Mouse (Mus musculus): ENCODE results near the gene U2af1.
"Not testable (repeated sequence)": the region's sequence is repeated elsewhere in the genome, so short reads cannot be mapped to it uniquely, and the experiment has no call there.

U2af1 gene

DNA sequence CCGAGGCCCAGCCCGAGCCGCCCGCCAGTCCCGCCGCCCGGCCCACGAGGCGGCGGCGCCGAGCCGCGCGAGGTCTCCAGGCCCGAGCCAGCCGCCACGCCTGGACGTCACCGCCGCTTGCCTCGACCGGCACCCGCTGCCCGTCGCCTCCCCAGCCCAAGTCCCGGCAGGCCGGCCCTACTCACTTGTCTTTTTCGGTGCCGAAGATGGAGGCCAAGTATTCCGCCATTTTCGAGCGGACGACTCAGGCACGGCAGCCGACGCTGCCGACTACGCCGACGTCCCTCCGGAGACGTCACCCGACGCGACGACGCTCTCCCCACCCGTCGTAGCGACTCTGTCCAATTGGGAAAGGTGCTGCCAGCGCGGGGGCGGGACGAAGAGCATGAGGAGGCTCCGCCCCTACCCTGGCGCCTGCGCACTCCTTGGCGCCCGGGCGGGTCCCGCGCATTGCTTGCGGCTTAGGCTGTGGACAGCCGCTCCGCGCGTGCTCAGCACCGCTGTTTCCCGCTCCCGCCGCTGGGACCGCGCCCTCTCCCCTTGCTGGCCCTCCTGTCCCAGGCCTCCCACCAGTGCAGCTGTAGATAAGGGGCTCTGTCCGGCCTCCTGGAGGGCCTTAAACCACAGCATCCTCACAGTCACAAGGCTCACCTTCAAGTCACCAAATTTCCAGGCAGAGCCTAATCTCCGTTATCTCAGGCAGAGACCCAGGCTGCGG lies at the start of gene U2af1:
TSS of gene U2af1 (minus strand) at position 425 of the 718 bp plus-strand sequence.
- peak; percentile 99 for DNase-seq (ENCODE audit: low read depth, low spot score)

DNA sequence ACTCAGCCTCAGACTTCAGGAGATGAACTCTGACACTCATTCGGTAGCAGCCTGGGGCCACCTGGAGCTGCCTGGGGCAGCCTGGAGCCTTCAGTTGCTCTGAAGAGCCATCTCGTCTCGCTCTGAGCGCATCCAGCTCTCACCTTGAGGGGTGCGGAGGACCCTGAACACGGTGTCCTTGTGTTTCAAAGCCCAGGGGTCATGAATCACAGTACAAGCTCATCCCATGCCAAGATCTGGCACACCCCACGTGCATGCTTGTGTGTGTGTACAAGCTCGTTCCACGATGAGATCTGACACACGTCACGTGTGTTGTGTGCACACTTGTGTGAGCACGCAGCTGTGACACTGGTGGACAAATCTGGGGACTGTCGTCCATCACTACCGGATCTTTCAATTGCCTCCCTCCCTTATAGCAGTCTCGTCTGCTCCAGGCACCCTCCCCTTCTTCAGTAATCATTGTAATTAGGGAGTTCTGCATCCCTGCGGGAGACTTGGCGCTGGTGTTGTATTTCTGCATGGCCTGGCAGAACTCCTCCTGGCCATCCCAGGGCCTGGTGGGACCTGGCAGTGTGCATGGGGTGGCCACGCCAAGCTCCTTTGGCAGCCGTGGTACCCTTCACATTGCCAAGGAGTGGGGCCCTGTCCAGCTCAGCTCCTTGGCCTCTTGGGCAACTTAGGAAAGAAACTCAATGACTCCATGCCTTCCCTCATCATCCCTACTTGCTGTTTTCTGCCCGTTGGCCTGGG lies 46.8 kb upstream of the U2af1 start:
- no peak for DNase-seq (ENCODE audit: low read depth, low spot score)

DNA sequence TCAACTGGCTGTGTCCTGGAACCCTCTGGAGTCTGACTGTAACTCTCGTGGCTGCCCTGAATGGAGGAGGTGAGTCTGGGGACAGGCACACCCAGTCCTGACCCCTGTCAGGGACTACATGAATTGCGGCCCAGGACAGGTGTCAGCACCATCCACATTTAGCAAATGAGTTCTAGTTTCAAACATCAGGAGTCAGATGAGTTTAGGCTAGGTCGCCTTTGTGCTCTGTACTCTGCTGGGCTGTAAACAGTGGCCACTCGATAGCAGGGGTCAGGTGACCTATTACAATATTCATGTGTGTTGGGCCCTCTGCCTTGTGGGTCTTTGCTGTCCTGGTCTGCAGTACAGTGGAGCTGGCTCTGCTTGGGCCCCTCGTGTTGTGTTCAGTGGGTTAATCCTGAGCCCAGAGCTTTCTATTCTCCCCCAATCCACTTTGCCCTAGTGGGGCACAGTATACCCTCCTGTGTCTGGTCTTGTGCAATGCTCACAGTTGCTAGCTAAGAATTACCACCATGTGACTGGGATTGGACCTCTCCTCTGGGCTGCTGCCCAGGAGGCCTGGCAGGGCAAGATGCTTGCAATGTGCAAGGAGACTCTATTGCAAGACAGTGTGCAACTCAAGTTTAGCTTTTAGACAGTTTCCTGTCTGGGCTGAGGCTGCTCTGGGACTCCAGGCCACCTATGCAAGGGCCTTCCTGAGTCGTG lies 44.7 kb upstream of the U2af1 start:
- DNase-seq (ENCODE audit: low read depth, low spot score), result no peak

DNA sequence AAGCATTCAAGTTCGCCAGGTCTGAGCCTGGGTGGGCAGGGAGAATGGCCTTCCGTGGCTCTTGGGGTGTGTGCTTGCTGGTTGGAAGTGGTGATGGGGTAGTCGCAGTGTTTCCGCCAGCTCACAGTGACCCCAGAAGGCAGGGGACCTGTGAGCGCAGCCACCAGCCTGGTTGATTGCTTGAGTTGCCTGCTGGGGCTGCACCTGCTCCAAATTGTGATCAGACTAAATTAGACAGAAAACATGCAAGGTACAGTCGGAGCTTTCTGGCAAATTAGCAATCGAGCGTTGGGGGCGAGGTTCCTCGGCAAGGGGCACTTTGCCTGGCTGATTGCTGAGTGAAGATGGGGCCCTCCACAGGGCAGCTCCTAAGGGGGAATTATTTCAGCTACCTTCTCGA lies 39.7 kb upstream of the U2af1 start:
- DNase-seq (ENCODE audit: low read depth, low spot score), result no peak

DNA sequence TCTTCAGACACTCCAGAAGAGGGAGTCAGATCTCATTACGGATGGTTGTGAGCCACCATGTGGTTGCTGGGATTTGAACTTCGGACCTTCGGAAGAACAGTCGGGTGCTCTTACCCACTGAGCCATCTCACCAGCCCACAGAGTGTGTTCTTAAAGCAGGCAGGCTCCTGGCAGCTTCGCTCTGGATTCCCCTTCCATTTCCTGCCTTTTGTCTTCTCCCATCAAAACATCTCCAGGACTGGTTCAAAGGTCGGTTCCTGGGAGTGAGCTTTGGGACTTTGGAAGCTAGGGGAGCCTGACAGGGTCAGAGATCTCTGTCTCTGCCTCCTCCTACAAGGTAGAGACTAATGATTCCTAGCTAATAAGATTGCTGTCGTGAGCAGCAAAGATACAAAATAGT lies 36.7 kb upstream of the U2af1 start:
- not testable (repeated sequence) for DNase-seq (ENCODE audit: low read depth, low spot score)

DNA sequence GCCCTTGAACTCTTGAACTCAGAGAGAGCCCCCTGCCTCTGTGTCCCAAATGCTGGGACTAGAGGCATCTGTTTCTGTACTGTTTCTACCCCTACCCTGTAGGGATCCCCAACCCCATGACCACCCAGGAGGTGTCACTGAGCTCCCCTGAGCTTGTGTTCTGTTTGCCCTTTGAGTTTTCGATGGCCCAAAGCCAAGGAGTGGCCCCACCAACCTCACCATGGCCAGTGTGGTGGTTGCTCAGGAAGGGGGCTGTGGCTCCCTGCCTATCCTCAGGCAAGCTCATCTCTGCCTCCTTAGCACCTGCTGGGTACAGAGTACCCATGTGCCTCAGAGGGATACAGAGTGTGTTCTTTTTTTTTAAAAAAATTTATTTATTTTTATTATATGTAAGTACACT lies 36.3 kb upstream of the U2af1 start:
- DNase-seq (ENCODE audit: low read depth, low spot score), result no peak

DNA sequence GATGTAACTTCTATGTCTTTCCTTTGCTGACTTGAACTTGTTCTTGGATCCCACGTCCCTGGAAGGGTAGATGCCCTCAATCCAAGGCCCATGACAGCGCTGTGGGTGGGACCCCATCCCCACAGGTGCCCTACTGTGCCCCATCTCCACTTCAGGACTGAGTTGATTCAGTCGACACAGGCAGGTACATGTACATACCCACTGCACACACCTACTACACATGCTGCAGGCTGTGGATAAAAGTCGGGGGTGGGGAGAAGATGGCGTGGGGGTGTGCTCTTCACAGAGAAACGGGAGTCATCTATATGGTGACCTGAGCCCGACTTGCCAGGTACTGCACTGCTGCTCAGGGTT lies 35.3 kb upstream of the U2af1 start:
- DNase-seq (ENCODE audit: low read depth, low spot score), result no peak

DNA sequence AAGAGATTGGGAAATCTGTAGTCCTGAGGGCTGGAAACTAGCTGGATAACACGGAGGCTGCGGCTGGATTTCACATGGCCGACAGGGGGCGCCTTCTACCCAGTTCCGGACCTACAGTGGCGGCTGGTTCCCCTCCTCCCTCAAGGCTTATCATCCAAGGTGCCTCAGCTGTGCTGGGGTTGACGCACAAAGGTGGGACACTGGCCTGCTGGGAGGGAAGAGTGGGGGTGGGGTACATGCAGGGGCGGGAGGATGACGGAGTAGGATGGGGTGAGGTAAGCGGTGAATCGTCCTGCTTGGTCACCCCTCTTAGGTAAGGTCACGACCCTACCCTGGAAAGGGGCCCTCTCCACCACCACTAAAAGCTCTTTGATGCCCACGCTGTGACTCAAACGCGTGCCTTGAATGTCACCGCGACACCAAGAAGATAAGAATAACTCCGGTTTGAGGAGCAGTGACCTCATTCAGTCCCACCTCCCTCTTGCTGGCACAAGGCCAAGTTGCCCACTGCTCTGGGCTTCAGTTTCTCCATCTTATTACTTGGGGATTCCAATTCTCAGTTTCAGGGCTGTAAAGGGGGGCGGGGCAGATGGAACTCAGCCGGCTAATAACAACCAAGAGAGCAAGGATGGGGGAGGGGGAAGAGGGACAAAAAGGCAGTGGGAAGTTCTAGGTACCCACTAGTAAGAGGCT lies 34.8 kb upstream of the U2af1 start:
- DNase-seq (ENCODE audit: low read depth, low spot score), result peak; percentile 70

DNA sequence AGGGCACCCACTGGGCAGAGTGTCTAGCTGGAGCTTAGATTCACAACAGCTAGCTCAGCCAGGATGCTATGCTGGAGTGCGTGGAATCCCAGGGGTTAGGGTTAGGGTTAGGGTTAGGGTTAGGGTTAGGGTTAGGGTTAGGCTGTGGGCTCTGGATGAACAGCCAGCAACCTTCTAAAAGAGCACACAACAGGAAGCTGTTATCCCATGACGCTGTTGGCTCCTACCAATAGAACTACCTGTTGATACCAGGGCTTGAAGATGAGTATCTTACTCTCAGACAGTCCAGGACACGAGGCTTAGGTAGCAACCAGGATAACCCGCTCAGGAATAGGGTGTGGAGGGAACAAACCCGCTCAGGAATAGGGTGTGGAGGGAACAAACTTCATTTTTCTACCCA lies 34.2 kb upstream of the U2af1 start:
- no peak for DNase-seq (ENCODE audit: low read depth, low spot score)

DNA sequence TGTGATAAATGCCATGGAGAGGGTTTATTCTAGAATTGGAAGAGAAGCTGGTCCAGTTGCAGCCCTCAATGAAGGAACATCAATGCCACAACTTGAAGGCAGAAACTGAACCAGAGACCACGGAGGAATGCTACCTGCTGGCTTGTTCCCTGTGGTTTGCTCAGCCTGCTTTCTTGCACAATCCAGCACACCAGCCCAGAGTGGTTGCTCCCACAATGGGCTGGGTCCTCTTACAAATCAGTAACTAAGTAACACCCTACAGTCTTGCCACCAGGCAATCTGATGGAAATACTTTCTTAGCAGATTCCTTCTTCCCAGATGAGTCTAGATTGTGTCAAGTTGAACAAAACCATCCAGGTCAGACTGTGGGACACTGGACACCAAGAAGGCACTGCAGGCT lies 30.9 kb upstream of the U2af1 start:
- DNase-seq (ENCODE audit: low read depth, low spot score), result no peak

DNA sequence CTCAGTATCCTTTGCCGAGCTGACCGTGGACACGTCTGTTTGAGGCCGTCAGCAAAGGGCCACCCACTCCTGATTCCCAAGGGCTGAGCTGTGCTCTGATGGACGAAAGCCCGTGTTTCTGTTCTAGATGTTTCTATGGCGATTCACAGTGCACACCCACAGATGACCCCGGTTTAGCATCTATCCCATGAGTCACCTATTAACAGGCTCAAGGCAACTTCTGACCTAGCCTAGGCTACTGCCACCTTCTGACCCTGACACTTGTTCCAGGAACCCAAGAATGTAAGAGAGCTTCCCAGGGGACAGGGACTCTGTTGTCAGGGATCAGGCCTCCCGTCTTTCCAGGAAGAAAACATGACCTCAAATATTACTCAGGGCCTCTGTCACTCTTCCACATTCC lies 29.4 kb upstream of the U2af1 start:
- DNase-seq (ENCODE audit: low read depth, low spot score), result no peak

DNA sequence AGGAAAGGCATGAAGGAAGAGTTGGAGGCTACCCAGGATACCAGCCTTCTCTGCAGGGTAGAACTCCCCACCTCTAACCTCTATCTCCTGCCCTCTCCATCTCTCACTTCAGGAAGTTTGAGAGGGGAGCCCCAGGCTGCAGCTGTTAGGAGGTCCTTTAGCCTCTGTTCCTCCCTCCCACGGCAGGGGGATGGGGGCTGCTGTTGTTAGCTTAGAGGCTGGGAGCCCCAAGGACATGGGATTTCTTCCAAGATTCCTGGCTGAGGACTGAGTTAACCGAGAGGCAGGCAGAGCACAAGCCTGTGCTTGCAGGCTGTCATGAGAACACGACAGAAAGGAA lies 27.5 kb upstream of the U2af1 start:
- peak; percentile 12 for DNase-seq (ENCODE audit: low read depth, low spot score)

DNA sequence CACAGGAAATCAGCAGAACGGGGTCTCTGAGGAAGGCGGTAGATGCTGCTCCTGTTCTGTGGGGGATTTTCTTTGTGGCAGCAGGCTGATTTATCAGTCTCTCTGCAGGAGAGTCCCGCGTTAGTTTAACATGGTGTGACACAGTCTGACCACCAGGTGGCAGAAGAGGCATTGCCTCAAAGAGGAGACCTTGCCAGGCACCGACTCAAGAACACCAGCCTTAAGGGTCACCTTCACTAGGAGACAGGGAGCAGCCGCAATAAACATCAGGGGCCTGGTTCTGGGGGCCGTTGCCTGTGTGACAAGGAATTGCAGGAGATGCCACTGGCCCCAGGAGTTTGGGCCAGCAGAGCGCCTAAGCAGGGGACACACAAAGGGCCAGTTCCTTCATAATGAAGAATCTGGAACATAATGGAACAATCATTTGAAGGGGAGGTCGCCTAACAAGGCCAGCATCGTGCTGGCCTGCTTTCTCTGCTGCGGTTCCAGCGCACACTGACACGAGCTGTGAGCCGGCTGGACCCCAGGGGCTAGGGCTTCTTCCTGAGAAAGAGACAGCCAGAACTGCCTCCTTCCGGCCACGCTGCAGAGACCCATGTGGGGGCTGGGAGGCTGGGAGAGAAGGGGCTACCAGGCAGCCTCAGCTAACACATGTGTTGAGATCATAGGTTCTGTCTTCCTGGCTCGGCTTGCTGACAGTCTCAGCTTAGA lies 27.0 kb upstream of the U2af1 start:
- peak; percentile 95 for DNase-seq (ENCODE audit: low read depth, low spot score)

DNA sequence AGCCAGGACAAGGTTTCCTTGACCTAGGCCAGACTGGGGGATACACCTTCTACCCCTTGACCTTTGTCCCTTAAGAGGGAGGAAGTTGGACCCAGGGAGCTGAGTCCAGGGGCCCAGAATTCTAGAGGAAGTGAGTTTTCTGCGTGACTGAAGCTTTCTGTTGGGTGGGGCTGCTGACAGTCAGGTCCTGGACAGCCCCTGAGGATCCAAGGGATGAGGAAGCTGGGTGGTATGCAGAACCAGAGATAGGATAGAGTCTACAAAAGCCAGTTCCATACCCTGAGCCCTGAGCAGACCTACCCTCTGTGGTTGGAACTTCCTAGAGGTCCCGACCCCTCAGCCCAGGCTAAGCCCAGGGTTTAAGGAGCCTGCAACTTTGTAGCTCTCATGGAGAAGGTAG lies 21.8 kb upstream of the U2af1 start:
- DNase-seq (ENCODE audit: low read depth, low spot score), result no peak

DNA sequence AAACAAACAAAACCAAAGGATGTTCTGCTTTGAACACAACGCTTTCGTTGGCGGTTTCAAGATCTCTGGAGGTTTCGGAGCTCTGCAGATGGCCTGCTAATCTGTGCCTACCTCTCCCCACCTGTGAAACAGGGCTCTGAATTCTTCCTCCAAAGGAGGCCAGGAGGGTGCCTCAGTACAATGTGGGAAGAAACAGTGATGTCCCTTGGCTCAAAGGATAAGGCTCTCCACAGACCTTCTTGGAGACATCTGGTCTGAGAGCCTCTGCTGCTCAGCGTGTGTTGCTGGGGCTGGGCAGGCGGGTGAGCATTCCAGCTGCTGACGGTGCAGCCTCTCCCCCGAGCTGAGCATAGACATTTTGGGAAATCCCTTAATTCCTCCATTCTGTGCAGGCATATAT lies 18.8 kb upstream of the U2af1 start, which contains the start of gene Cryaa:
TSS of gene Cryaa (plus strand) at position 301 of the 400 bp plus-strand sequence.
- DNase-seq (ENCODE audit: low read depth, low spot score), result no peak

DNA sequence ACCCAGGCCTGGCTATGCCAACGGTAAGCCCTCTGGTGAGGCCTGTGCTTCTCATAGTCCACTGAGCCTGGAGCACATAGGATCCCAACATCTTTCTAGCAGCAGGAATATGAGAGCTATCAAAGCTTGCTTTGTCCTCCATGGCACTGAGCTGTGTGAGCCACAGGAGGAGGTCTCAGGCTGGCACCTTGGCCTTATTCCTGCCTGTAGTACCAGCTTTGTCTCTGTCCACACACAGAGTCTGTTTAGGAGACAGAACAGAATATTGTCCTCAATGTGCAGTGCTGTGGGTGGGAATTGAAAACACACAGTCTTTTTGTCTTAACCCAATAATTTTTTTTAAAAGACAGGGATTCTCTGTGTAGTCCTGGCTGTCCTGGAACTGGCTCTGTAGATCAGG lies 15.7 kb upstream of the U2af1 start:
- no peak for DNase-seq (ENCODE audit: low read depth, low spot score)

DNA sequence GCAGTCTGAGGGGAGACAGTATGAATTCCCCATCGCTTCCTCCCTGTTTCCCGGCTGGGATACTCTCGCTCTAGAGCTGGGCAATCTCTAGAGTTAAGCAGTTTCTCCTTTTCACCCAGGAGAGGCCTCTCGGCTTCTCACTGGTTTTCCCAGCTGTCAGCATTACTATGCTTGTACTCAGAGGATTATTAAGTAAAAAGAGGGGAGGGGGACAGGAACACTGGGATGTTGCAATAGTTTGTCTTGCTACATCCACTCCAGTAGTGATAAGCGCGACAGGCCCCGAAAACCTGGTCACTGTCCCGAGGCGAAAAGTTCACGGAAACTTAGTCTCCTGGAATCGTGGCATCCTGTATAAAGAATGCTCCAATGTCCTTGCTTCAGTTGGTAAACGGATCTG lies 13.6 kb upstream of the U2af1 start:
- no peak for DNase-seq (ENCODE audit: low read depth, low spot score)

DNA sequence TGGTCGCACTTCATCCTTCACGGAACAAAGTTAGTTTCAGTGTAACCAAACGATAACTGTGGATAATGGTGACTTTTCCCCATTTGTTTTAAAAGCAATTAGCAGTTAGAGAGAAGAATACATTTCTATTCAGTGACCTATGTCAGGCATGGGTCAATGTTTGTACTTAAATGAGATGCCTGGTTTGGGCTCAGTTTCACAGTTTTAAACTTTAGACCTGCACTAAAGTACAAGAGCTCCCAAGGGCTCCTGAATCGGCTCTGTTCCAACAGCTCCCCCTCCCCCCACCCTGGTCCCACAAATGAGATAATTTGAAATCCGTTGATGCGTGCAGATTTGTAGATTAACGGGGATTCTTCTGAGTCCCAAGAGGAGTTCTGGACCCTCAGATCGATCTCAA lies 13.0 kb upstream of the U2af1 start:
- DNase-seq (ENCODE audit: low read depth, low spot score), result no peak

DNA sequence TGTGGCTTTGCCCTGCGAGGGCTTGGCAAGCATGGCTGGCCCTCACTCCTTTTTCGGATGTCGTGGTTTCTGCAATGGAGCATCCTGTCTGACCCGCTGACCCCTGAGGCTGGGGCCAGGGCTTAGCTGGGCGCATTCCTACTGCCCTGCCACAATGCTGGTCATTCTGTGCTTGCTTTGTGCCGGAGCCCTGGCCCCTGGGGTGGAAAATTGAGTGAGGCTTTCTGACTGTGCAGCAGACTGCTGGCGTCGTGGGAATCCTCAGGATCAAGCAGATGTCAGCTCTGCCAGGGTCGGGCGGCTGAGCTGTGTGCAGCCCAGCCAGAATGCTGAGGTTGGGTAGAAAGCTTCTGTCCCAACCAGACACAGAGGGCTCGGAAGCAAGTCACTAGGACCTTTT lies 11.5 kb upstream of the U2af1 start:
- DNase-seq (ENCODE audit: low read depth, low spot score), result no peak

DNA sequence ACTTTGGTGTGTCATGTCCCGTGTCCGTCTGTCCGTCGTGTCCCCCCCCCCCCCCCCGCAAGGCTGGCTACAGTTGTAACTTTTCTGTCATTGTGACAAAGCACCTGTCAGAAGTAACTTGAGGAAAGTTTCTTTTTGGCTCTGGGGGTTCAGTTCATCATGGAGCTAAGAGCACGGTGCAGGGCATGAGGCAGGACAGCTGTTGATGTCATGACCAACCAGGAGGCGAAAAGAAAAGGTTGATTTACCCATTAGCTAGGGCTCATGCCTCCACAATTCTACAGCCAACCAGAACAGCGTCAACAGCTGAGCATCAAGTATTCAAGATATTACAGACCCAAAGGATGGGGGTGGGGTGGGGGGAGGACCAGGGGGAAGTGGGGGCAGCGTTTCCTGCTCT lies 9.6 kb upstream of the U2af1 start:
- no peak for DNase-seq (ENCODE audit: low read depth, low spot score)

DNA sequence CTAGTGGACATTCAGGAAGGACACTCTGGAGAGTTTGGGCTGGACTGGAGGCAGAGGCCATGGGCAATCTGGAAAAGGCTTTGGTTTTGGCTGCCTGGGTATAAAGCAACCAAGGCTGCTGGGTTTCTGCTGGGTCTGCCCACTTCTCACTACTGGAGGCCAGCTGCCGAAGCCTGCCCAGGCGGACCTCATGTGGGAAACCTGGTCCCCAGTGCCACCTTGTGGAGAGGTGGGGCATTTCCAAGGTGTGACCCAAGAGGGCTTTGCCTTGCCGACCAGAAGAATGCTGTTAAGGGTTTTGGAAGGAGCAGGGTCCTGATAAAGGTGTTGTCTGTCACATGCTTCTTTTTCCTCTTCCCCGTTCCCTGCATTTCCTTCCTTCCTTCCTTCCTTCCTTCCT lies 6.1 kb upstream of the U2af1 start:
- DNase-seq (ENCODE audit: low read depth, low spot score), result peak; percentile 85

DNA sequence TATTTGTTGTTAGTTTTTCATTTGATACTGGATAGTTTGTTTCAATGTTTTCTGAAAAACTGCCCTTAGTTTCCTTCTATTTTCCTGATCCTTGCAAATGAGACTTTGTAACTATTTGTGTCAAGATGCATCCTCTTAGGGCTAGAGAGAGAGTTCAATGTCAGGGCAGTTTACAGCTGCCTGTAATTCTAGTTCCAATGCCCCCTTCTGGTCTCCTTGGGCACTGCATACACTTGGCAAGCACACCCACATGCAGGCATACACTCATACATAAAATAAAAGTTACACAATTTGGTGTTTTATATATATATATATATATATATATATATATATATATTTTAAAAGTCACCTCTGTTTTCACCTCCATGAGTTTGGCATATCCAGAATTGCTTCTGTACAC lies 4.2 kb upstream of the U2af1 start:
- DNase-seq (ENCODE audit: low read depth, low spot score), result no peak

Measured in forelimb bud, embryonic 11.5 days (tissue).